23 mouse cellular contexts compared by ENCODE assay signal in genomic region chr5:65829059-65829458, GRCm38 (mm10).
"Had no signal": no experiment of that assay in that cellular context is flagged by ENCODE, and none has a peak within 500 bp of the region (broad histone marks: within the 10 kb centered on the region; RNA-seq: fewer than 3 reads in every experiment).

No protein-coding gene starts in this region.

- H3K4me2 ChIP-seq: heart, embryonic 11.5 days; heart, embryonic 13.5 days; heart, embryonic 15.5 days; hindbrain, embryonic 12.5 days; hindbrain, embryonic 14.5 days; limb, embryonic 13.5 days; limb, embryonic 15.5 days had no signal

- DNase-seq: gastrocnemius, adult 2 months; gastrocnemius, postnatal 10 days; gastrocnemius, postnatal 25 days; heart, adult 2 months; heart, postnatal 14 days; heart, postnatal 4 days; kidney, adult 18-20 months; kidney, adult 8-10 months; kidney, postnatal 14 days; kidney, postnatal 36 days; layer of hippocampus, adult 9-11 months; layer of hippocampus, postnatal 36 days; left cerebral cortex, postnatal 4 days had no signal

- ATAC-seq: hindbrain, embryonic 16.5 days; intestine, embryonic 16.5 days had no signal

- H3K27ac ChIP-seq: gastrocnemius, adult 2 months; heart, adult 2 months; heart, embryonic 13.5 days; heart, embryonic 15.5 days; hindbrain, embryonic 10.5 days; hindbrain, embryonic 12.5 days; hindbrain, embryonic 14.5 days; limb, embryonic 13.5 days; limb, embryonic 15.5 days had no signal

- H3K9ac ChIP-seq: heart, embryonic 13.5 days; heart, embryonic 15.5 days; hindbrain, embryonic 12.5 days; hindbrain, embryonic 14.5 days; limb, embryonic 13.5 days; limb, embryonic 15.5 days had no signal

- H3K4me3 ChIP-seq: gastrocnemius, adult 2 months; heart, adult 2 months; heart, embryonic 13.5 days; heart, embryonic 15.5 days; hindbrain, embryonic 10.5 days; hindbrain, embryonic 12.5 days; limb, embryonic 13.5 days; limb, embryonic 15.5 days had no signal

- H3K4me1 ChIP-seq: heart, embryonic 15.5 days; hindbrain, embryonic 10.5 days; hindbrain, embryonic 12.5 days; limb, embryonic 15.5 days had no signal

- H3K9me3 ChIP-seq: heart, embryonic 13.5 days; heart, embryonic 15.5 days; hindbrain, embryonic 10.5 days; hindbrain, embryonic 12.5 days; limb, embryonic 13.5 days; limb, embryonic 15.5 days had no signal

- H3K27me3 ChIP-seq: heart, embryonic 13.5 days; heart, embryonic 15.5 days; hindbrain, embryonic 12.5 days; limb, embryonic 13.5 days; limb, embryonic 15.5 days had no signal
